Mouse (Mus musculus): ENCODE results near the gene Atg16l2. TPM values are rescaled to one million over a fixed set of nuclear protein-coding genes. Genes with fewer than 3 reads are reported as not detected.

The Atg16l2 gene
- total and polyA plus RNA-seq, 3 experiments: 0.38 to 3.2 (median 1.9) TPM

- Histone ChIP-seq H3K9me3 (replicated peaks) (no peaks in the 10 kb centered on the region), H3K4me3 (ENCODE audit: low read depth, low read length) (no peak overlapping the region), H3K4me1 (ENCODE audit: insufficient read depth, low read depth, low read length) (no peaks in the 10 kb centered on the region), H3K36me3 (replicated peaks) (peaks cover 16% of the 10 kb centered on the region), H3K27me3 (ENCODE audit: insufficient read depth, low read length) (peaks cover 3% of the 10 kb centered on the region; the same call in 1 of the 2 replicates)
- no peak for ATAC-seq (ENCODE audit: extremely low read depth, insufficient number of reproducible peaks, low FRiP score, poor library complexity, severe bottlenecking)
- TF ChIP-seq CTCF (IDR thresholded peaks at IDR 0.05; ENCODE audit: low read depth, low read length) (no peak), GATA1 (IDR thresholded peaks at IDR 0.05; ENCODE audit: borderline replicate concordance, low read length) (no peak), GATA2 (IDR thresholded peaks at IDR 0.05; ENCODE audit: borderline replicate concordance, low read depth, low read length) (no peak), POLR2AphosphoS5 (IDR thresholded peaks at IDR 0.05; ENCODE audit: insufficient replicate concordance, low read depth, low read length) (no peak), TAL1 (conservative IDR thresholded peaks at IDR 0.05; ENCODE audit: low read depth, low read length) (no peak)
- no peak for DNase-seq (ENCODE audit: low spot score)
These were observed 10.0 kb downstream of the Atg16l2 start for GRCm38 (mm10) chr7:101292086-101292485.

- TF ChIP-seq GATA2 (IDR thresholded peaks at IDR 0.05; ENCODE audit: borderline replicate concordance, low read depth, low read length): no peak
- TF ChIP-seq POLR2AphosphoS5 (IDR thresholded peaks at IDR 0.05; ENCODE audit: insufficient replicate concordance, low read depth, low read length): no peak
- no peak for DNase-seq (ENCODE audit: low spot score)
- peaks cover 14% of the 10 kb centered on the region for H3K36me3 ChIP-seq (replicated peaks)
These were observed 10.4 kb downstream of the Atg16l2 start for GRCm38 (mm10) chr7:101291641-101292040.

GRCm38 (mm10) chr7:101291211-101291610, 10.8 kb downstream of the Atg16l2 start:
- no peak for TF ChIP-seq TAL1 (conservative IDR thresholded peaks at IDR 0.05; ENCODE audit: low read depth, low read length)
- TF ChIP-seq CTCF (IDR thresholded peaks at IDR 0.05; ENCODE audit: low read depth, low read length): no peak
- no peak for TF ChIP-seq GATA2 (IDR thresholded peaks at IDR 0.05; ENCODE audit: borderline replicate concordance, low read depth, low read length)
- TF ChIP-seq POLR2AphosphoS5 (IDR thresholded peaks at IDR 0.05; ENCODE audit: insufficient replicate concordance, low read depth, low read length): no peak
- TF ChIP-seq GATA1 (IDR thresholded peaks at IDR 0.05; ENCODE audit: borderline replicate concordance, low read length): no peak
- ATAC-seq (ENCODE audit: extremely low read depth, insufficient number of reproducible peaks, low FRiP score, poor library complexity, severe bottlenecking) (no peak), DNase-seq (ENCODE audit: low spot score) (no peak)
- Histone ChIP-seq H3K27me3 (ENCODE audit: insufficient read depth, low read length) (peaks cover 3% of the 10 kb centered on the region; the same call in 1 of the 2 replicates), H3K9me3 (replicated peaks) (no peaks in the 10 kb centered on the region), H3K36me3 (replicated peaks) (peaks cover 12% of the 10 kb centered on the region), H3K4me1 (ENCODE audit: insufficient read depth, low read depth, low read length) (no peaks in the 10 kb centered on the region), H3K4me3 (ENCODE audit: low read depth, low read length) (no peak overlapping the region)

More at GRCm38 (mm10) chr7:101291641-101292040, 10.4 kb downstream of the Atg16l2 start:
- Histone ChIP-seq H3K9me3 (replicated peaks) (no peaks in the 10 kb centered on the region), H3K27me3 (ENCODE audit: insufficient read depth, low read length) (peaks cover 3% of the 10 kb centered on the region; the same call in 1 of the 2 replicates), H3K4me1 (ENCODE audit: insufficient read depth, low read depth, low read length) (no peaks in the 10 kb centered on the region), H3K4me3 (ENCODE audit: low read depth, low read length) (no peak overlapping the region)
- no peak for ATAC-seq (ENCODE audit: extremely low read depth, insufficient number of reproducible peaks, low FRiP score, poor library complexity, severe bottlenecking)

GRCm38 (mm10) chr7:101290401-101290800, 11.7 kb downstream of the Atg16l2 start:
- Histone ChIP-seq H3K4me1 (ENCODE audit: insufficient read depth, low read depth, low read length) (no peaks in the 10 kb centered on the region), H3K9me3 (replicated peaks) (no peaks in the 10 kb centered on the region), H3K27me3 (ENCODE audit: insufficient read depth, low read length) (peaks cover 3% of the 10 kb centered on the region; the same call in 1 of the 2 replicates), H3K4me3 (ENCODE audit: low read depth, low read length) (no peak overlapping the region), H3K36me3 (replicated peaks) (peaks cover 9% of the 10 kb centered on the region)
- ATAC-seq (ENCODE audit: extremely low read depth, insufficient number of reproducible peaks, low FRiP score, poor library complexity, severe bottlenecking) (no peak), DNase-seq (ENCODE audit: low spot score) (no peak)
- TF ChIP-seq CTCF (IDR thresholded peaks at IDR 0.05; ENCODE audit: low read depth, low read length) (no peak), GATA1 (IDR thresholded peaks at IDR 0.05; ENCODE audit: borderline replicate concordance, low read length) (no peak), TAL1 (conservative IDR thresholded peaks at IDR 0.05; ENCODE audit: low read depth, low read length) (no peak), POLR2AphosphoS5 (IDR thresholded peaks at IDR 0.05; ENCODE audit: insufficient replicate concordance, low read depth, low read length) (no peak), GATA2 (IDR thresholded peaks at IDR 0.05; ENCODE audit: borderline replicate concordance, low read depth, low read length) (no peak)

- peaks cover 15% of the 10 kb centered on the region for H3K36me3 ChIP-seq (replicated peaks)
- no peaks in the 10 kb centered on the region for H3K4me1 ChIP-seq (ENCODE audit: insufficient read depth, low read depth, low read length)
- H3K27me3 ChIP-seq (ENCODE audit: insufficient read depth, low read length): peaks cover 3% of the 10 kb centered on the region; the same call in 1 of the 2 replicates
- DNase-seq (ENCODE audit: low spot score) (peak; percentile 53), ATAC-seq (ENCODE audit: extremely low read depth, insufficient number of reproducible peaks, low FRiP score, poor library complexity, severe bottlenecking) (no peak)
- TF ChIP-seq POLR2AphosphoS5 (IDR thresholded peaks at IDR 0.05; ENCODE audit: insufficient replicate concordance, low read depth, low read length) (no peak), CTCF (IDR thresholded peaks at IDR 0.05; ENCODE audit: low read depth, low read length) (peak; percentile 50)
- H3K9me3 ChIP-seq (replicated peaks): no peaks in the 10 kb centered on the region
- no peak overlapping the region for H3K4me3 ChIP-seq (ENCODE audit: low read depth, low read length)
These were observed 13.6 kb downstream of the Atg16l2 start for GRCm38 (mm10) chr7:101288436-101288835.

GRCm38 (mm10) chr7:101287820-101288219, 14.2 kb downstream of the Atg16l2 start:
- Histone ChIP-seq H3K4me1 (ENCODE audit: insufficient read depth, low read depth, low read length) (no peaks in the 10 kb centered on the region), H3K36me3 (replicated peaks) (peaks cover 21% of the 10 kb centered on the region), H3K9me3 (replicated peaks) (no peaks in the 10 kb centered on the region), H3K27me3 (ENCODE audit: insufficient read depth, low read length) (peaks cover 3% of the 10 kb centered on the region; the same call in 1 of the 2 replicates), H3K4me3 (ENCODE audit: low read depth, low read length) (no peak overlapping the region)
- TF ChIP-seq POLR2AphosphoS5 (IDR thresholded peaks at IDR 0.05; ENCODE audit: insufficient replicate concordance, low read depth, low read length) (no peak), CTCF (IDR thresholded peaks at IDR 0.05; ENCODE audit: low read depth, low read length) (no peak), GATA2 (IDR thresholded peaks at IDR 0.05; ENCODE audit: borderline replicate concordance, low read depth, low read length) (no peak), GATA1 (IDR thresholded peaks at IDR 0.05; ENCODE audit: borderline replicate concordance, low read length) (no peak), TAL1 (conservative IDR thresholded peaks at IDR 0.05; ENCODE audit: low read depth, low read length) (no peak)
- DNase-seq (ENCODE audit: low spot score) (no peak), ATAC-seq (ENCODE audit: extremely low read depth, insufficient number of reproducible peaks, low FRiP score, poor library complexity, severe bottlenecking) (no peak)

All from G1E (cell line).